Mouse (Mus musculus) thymus, adult 18-20 months (tissue): ENCODE results near the gene Cbln1.

Source experiments
- DNase-seq, 2 experiments: peaks; one replicate each; pipeline ENCODE4 v3.0.0; 2022; ENCODE audit warnings: mixed read lengths in 2 of 2

Gene Cbln1

DNA sequence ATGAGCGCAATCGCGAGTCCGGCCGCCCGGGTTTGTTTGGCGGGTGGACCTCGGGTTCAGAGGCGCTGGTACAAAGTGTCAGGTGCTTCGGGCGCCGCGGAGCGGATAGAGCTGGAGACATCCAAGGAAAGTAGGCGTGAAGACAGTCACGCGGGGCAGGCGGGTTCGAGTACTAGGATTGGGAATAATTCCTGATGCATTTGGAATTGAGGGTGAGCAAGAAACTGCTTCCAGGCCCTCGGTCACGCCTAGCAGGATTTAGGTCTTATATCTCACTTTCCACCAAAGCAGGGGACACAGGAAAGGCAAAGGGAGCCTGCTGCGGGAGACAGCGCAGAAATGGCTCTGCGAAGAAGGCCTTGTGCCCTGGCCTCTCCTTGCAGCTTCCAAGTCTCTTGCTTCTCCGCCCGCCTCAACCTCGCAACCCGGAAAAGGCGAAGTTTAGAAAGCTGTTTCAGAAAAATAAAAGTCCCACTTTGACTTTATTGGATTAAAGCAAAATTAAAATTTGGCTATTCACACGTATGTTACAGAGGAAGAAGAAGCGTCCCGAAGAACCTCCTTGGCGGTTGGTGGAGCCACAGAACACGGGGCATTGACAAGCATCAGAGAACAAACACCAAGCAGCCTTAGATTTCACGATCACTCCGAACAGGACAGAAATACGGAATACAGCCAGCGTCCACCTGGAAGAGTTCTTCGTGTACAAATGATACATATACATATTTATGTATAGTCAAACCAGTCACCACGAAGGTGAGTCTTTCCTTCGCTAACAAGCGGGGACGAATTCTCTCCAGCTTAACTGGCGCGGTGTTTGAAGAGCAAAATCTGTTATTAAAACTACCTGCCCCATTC, 3.2 kb downstream of the Cbln1 start:
- DNase-seq, result no peak

GRCm38 (mm10) chr8:87468416-87468957, 3.9 kb downstream of the Cbln1 start:
- DNase-seq, result no peak

- DNase-seq, result no peak
Measured at GRCm38 (mm10) chr8:87467906-87468305, 4.5 kb downstream of the Cbln1 start.

DNA sequence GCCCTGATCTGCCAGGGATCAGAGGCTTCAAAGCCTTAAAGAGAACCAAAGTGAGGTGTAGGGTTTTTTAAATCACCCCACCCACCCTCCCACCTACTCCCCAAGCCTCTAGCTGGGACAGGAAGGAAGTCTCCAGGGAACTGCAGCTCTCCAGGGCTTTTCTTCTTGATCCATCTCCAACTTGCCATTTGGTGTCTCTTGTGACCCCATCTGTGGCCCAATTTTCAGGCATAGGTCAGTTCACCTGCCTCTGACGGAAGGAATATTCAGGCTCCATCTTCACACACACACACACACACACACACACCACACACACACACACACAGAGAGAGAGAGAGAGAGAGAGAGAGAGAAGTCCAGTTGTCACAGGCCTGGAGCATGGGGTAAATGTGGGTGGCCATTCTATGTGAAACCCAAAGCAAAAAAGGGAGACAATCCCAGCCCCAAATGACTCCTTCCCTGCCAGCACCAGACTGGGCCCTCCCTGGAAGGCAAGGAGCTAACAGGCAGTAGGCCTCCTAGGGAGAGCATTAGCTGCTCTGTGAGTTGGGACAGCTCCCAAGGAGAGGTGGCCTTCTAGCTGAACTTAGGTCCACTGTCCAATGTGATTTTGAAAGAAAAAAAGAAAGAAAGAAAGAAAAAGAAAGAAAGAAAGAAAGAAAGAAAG, 5.3 kb downstream of the Cbln1 start:
- DNase-seq, result no peak

DNA sequence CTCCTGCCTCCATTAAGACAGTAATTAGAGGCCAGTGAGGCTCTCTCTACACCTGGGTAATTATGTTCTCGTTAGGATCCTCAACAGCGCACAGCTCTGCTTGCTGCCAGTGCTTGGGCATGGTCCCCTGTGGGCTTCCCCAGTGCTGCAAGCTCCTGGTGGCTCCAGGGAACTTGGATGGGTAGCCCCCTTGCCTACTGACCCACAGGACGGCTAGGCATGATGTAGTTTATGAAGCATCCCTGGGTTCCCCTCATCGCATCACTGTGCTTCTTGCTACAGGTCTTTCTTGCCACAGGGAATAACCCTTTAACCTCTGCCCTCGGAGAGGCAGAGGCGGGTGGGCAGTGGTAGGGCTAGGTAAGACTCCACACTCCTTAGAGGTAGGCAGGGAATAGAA, 6.1 kb downstream of the Cbln1 start:
- DNase-seq, result no peak

DNA sequence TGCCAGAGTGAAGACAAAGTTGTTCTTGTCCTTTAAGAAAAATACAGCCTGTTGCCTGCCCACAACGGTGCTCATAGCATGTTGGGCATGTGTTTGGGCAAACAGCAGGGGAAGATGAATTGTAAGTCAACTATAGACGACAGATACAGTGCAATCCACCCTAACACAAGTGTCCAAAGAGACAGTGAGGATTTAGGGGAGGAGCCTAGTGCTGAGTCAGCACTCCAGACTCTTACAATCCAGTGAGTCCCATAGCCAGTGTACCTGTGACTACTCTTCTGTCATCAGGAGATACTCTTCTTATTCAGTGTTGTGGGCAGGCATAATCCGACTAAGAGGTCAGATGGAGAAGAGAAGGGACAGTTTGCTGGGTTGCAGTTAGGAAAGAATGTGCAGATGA, 8.0 kb downstream of the Cbln1 start:
- no peak for DNase-seq

DNA sequence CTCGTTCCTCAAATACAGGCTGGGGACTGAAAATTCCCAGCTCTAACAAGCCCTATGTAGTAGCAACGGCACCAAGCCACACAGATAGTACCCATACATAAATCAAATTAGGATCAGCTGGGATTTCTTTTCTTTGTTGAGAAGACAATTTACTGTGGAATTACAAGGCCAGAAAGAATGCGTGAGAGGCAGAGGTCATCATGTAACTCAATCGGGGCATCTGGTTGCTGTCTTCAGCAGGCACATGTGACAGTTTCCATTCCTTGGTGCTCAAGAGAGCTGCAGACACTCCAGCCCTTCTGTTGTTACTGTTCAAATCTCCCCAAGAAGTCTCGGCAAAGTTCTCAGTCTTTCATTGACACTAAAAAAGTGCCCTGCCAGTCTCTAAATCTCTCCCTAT, 10.6 kb downstream of the Cbln1 start:
- DNase-seq, result no peak

GRCm38 (mm10) chr8:87456949-87457348, 15.5 kb downstream of the Cbln1 start:
- no peak for DNase-seq

DNA sequence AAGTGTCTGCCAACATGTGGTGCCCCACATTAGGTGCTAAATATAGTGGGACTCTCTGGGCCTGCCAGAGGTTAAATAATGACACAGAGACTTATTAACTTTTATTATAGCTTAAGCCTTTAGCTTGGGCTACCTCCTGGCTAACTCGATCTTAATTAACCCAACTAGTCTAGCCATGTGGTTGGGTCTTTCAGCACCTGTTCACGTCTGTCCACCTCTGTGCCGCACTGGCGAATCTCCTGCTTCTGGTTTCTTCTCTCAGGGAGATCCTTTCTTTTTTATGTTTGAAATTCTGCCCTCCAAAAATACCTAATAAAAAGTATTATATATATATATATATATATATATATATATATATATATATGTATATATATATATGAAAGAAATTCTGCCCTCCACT, 19.6 kb downstream of the Cbln1 start:
- no peak for DNase-seq

DNA sequence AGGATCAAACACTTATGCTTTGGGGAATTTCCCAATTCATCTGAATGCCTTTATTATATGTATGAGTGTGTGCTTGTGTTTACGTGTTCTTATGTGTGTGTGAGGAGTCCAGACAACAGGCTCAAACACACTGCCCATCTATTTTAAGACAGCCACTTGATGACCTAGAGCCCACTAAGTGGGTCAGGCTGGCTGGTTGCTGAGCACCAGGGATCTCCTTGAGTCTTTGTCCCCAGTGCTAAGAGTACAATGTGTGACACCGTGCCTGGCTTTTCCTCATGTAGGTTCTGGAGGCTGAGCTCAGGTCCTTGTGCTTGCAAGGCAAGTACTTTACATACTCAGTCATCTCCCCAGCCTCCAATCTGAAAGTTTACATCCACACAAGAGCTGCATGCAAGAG, 20.7 kb downstream of the Cbln1 start:
- DNase-seq, result no peak

GRCm38 (mm10) chr8:87434592-87434991, 37.8 kb downstream of the Cbln1 start:
- no peak for DNase-seq

GRCm38 (mm10) chr8:87427188-87427587, 45.2 kb downstream of the Cbln1 start:
- DNase-seq, result no peak

- no peak for DNase-seq
Measured at GRCm38 (mm10) chr8:87424706-87425105, 47.7 kb downstream of the Cbln1 start.

GRCm38 (mm10) chr8:87421697-87422096, 50.7 kb downstream of the Cbln1 start:
- no peak for DNase-seq
